10 mouse cellular contexts compared by ENCODE assay signal in the genomic region with DNA sequence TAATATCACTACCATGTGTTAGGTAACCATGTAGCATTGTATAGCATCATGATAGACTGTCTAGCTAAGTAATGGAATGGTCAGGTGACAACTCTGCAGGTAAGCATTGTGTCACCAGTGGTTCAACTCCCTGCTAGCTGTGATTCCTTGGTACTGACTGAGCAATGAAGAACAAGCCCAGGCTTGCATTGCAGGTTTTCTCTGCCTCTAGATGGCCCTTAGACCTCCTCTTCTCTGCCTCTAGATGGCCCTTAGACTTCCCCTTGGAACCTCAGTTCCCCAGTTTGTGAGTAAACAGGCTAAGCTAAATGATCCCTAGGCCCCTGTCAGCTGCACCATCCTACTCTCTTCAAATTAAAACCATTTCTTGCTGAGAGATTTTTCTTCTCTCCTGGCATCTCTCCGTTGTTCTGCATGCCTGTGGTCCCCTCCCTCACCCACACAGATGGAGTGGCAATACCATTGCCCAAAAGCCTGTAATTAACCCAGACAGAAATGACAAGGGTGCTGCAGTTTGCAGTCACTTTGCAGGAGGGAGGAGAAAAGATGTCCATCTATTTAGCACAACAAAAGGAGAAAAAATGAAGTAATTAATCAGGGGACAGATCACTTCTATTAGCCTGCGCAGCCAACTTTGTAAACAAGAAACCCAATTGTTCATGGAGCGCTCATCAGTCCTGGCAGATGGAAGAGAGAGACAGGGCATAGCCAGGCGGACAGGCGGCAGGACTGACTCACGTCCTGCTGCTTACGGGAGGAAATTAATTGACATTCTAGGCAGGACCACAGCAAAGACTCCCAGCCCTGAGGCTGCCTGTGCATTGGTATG.
DNase-seq lines count a peak whose midpoint lies in the region; ATAC-seq and TF ChIP-seq lines count a peak whose summit lies in the region.
"Had no signal": no experiment of that assay in that cellular context is flagged by ENCODE, and none has a peak within 500 bp of the region (broad histone marks: within the 10 kb centered on the region; RNA-seq: fewer than 3 reads in every experiment).

No protein-coding gene starts in this region.

- intact Hi-C loops in heart, postnatal 14 days (cut with DNase I) = no loop called here
- intact Hi-C loops in left cerebral cortex, postnatal 10 days (cut with DNase I) = no loop called here

- no peaks in the 10 kb centered on the region for H3K27me3 ChIP-seq in hindbrain, embryonic 11.5 days (ENCODE audit: control insufficient read depth, insufficient read depth, low read length)
- H3K27me3 ChIP-seq in hindbrain, embryonic 10.5 days (ENCODE audit: insufficient read depth, poor library complexity, severe bottlenecking) = no peaks in the 10 kb centered on the region
- no peaks in the 10 kb centered on the region for H3K27me3 ChIP-seq in forebrain, embryonic 10.5 days (ENCODE audit: poor library complexity, severe bottlenecking)
- H3K27me3 ChIP-seq: liver, embryonic 15.5 days had no signal

- H3K4me3 ChIP-seq in hindbrain, embryonic 11.5 days (ENCODE audit: low read depth, low read length) = no peak overlapping the region
- no peak overlapping the region for H3K4me3 ChIP-seq in hindbrain, embryonic 10.5 days
- H3K4me3 ChIP-seq in forebrain, embryonic 10.5 days = no peak overlapping the region
- H3K4me3 ChIP-seq in olfactory bulb, adult 2 months (ENCODE audit: insufficient read depth, low read depth, low read length) = no peak overlapping the region
- H3K4me3 ChIP-seq: liver, embryonic 15.5 days had no signal

- no peak overlapping the region for H3K4me2 ChIP-seq in hindbrain, embryonic 11.5 days (replicated peaks; ENCODE audit: low read depth, low read length)
- H3K4me2 ChIP-seq: liver, embryonic 15.5 days had no signal

- H3K9ac ChIP-seq in hindbrain, embryonic 11.5 days (ENCODE audit: low read depth, low read length) = no peak overlapping the region
- H3K9ac ChIP-seq: liver, embryonic 15.5 days had no signal

- no peaks in the 10 kb centered on the region for H3K9me3 ChIP-seq in hindbrain, embryonic 11.5 days (ENCODE audit: control insufficient read depth, low read length)
- H3K9me3 ChIP-seq in hindbrain, embryonic 10.5 days = no peaks in the 10 kb centered on the region
- no peaks in the 10 kb centered on the region for H3K9me3 ChIP-seq in forebrain, embryonic 10.5 days
- H3K9me3 ChIP-seq: liver, embryonic 15.5 days had no signal

- WGBS in hindbrain, embryonic 11.5 days = 24% methylated on average over 7 of the region's 7 CpGs
- WGBS in hindbrain, embryonic 10.5 days = 51% methylated on average over 7 of the region's 7 CpGs
- WGBS in forebrain, embryonic 10.5 days = 68% methylated on average over 7 of the region's 7 CpGs
- WGBS in olfactory bulb, adult 2 months = 26% methylated on average over 7 of the region's 7 CpGs

- peaks cover 8% of the 10 kb centered on the region; the same call in 1 of the 2 replicates for H3K4me1 ChIP-seq in hindbrain, embryonic 11.5 days (replicated peaks; ENCODE audit: control insufficient read depth, insufficient read depth, low read length)
- peaks cover 20% of the 10 kb centered on the region for H3K4me1 ChIP-seq in hindbrain, embryonic 10.5 days (replicated peaks)
- H3K4me1 ChIP-seq in forebrain, embryonic 10.5 days = peaks cover 15% of the 10 kb centered on the region
- peaks cover 21% of the 10 kb centered on the region for H3K4me1 ChIP-seq in olfactory bulb, adult 2 months (ENCODE audit: control insufficient read depth, insufficient read depth, low read length)
- H3K4me1 ChIP-seq: liver, embryonic 15.5 days had no signal

- peak; percentile 62 for DNase-seq in hindbrain, embryonic 11.5 days (ENCODE audit: low spot score)
- DNase-seq in hindbrain, embryonic 10.5 days (ENCODE audit: low spot score) = no peak
- DNase-seq in forebrain, embryonic 10.5 days (ENCODE audit: extremely low spot score, low spot score) = no peak
- DNase-seq in layer of hippocampus, postnatal 14 days (ENCODE audit: low spot score in 2 of 2) = peak; percentile 31 to 46
- no peak for DNase-seq in gastrocnemius, postnatal 25 days
- DNase-seq in heart, postnatal 14 days = no peak
- no peak for DNase-seq in left cerebral cortex, postnatal 10 days (ENCODE audit: extremely low spot score in 1 of 2, low spot score in 2 of 2)
- DNase-seq: kidney, postnatal 4 days had no signal

- no peak for TF ChIP-seq CTCF in olfactory bulb, adult 2 months (IDR thresholded peaks at IDR 0.05; ENCODE audit: insufficient read depth, low read depth, low read length)

- peak overlapping the region; percentile 47 for H3K27ac ChIP-seq in hindbrain, embryonic 11.5 days (ENCODE audit: low read depth, low read length)
- no peak overlapping the region for H3K27ac ChIP-seq in hindbrain, embryonic 10.5 days
- peak overlapping the region; percentile 21; the same call in 1 of the 2 replicates for H3K27ac ChIP-seq in forebrain, embryonic 10.5 days
- H3K27ac ChIP-seq in olfactory bulb, adult 2 months (ENCODE audit: insufficient read depth, low read depth, low read length) = peak overlapping the region; percentile 41; the same call in 1 of the 2 replicates
- H3K27ac ChIP-seq: liver, embryonic 15.5 days had no signal

- no peak for TF ChIP-seq POLR2A in olfactory bulb, adult 2 months (IDR thresholded peaks at IDR 0.05; ENCODE audit: insufficient read depth, low read depth, low read length)

- ATAC-seq in hindbrain, embryonic 11.5 days (ENCODE audit: low FRiP score) = peak; percentile 85

- H3K36me3 ChIP-seq in hindbrain, embryonic 11.5 days (ENCODE audit: control insufficient read depth, insufficient read depth, low read length) = no peaks in the 10 kb centered on the region
- peaks cover 53% of the 10 kb centered on the region for H3K36me3 ChIP-seq in hindbrain, embryonic 10.5 days
- H3K36me3 ChIP-seq in forebrain, embryonic 10.5 days (replicated peaks) = peaks cover 71% of the 10 kb centered on the region
- H3K36me3 ChIP-seq: liver, embryonic 15.5 days had no signal

Comparison
In these comparisons a context has a peak if more than half of its experiments do, and no peak if none do; other contexts are left out.
1. DNase-seq: peak in hindbrain, embryonic 11.5 days (single experiment) and layer of hippocampus, postnatal 14 days (2 of 2); none in hindbrain, embryonic 10.5 days (single experiment), forebrain, embryonic 10.5 days (single experiment), gastrocnemius, postnatal 25 days (single experiment), heart, postnatal 14 days (0 of 2) and left cerebral cortex, postnatal 10 days (0 of 2).